ENCODE assay signal across 25 mouse cellular contexts in the genomic region with DNA sequence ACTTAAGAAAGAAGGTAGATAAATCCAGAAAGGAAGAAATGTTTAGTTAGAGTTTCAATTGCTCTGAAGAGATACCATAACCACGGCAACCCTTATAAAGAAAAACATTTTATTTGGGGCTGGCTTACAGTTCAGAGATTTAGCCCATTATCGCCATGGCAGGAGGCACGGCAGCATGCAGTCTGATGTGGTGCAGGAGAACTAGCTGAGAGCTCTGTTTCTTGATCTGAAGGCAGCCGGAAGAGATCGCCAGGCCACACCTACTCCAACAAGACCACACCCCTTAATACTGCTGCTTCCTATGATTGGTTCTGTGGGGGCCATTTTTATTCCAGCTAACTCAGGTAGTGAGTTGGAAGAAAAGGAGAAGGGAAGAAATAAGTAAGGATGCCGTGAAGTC. TPM values are rescaled to one million over a fixed set of nuclear protein-coding genes. Genes with fewer than 3 reads are reported as not detected.
DNase-seq lines count a peak whose midpoint lies in the region; ATAC-seq and TF ChIP-seq lines count a peak whose summit lies in the region.
"Had no signal": no experiment of that assay in that cellular context is flagged by ENCODE, and none has a peak within 500 bp of the region (broad histone marks: within the 10 kb centered on the region; RNA-seq: fewer than 3 reads in every experiment).

No protein-coding gene starts in this region.

- DNase-seq in intestine, embryonic 14.5 days (ENCODE audit: low spot score) = peak; percentile 36
- DNase-seq in R1 (ENCODE audit: low read depth, low spot score) = peak; percentile 89
- DNase-seq in yolk sac, embryonic 10.5 days (ENCODE audit: low spot score) = peak; percentile 53
- DNase-seq in layer of hippocampus, adult 11-12 months (ENCODE audit: low spot score) = no peak
- DNase-seq: adrenal gland, adult 8-10 months; adrenal gland, postnatal 36 days; cerebellum, adult 8-10 months; cerebellum, postnatal 14 days; embryo, embryonic 11 days; gastrocnemius, adult 2 months; gastrocnemius, postnatal 25 days; heart, postnatal 14 days had no signal

- no peak overlapping the region for H3K4me2 ChIP-seq in intestine, embryonic 14.5 days (ENCODE audit: low read length)
- no peak overlapping the region for H3K4me2 ChIP-seq in intestine, embryonic 15.5 days (replicated peaks)
- no peak overlapping the region for H3K4me2 ChIP-seq in hindbrain, embryonic 12.5 days (replicated peaks)
- H3K4me2 ChIP-seq: embryonic facial prominence, embryonic 15.5 days; heart, embryonic 11.5 days; heart, embryonic 15.5 days had no signal

- no peaks in the 10 kb centered on the region for H3K9me3 ChIP-seq in intestine, embryonic 14.5 days (ENCODE audit: control insufficient read depth, low read length)
- no peaks in the 10 kb centered on the region for H3K9me3 ChIP-seq in intestine, embryonic 15.5 days
- 0 out of 2 replicates have a peak, but pooled peaks cover 6% of the 10 kb centered on the region for H3K9me3 ChIP-seq in ES-Bruce4 (replicated peaks; ENCODE audit: control insufficient read depth, insufficient read depth, low read length, poor library complexity, severe bottlenecking)
- H3K9me3 ChIP-seq in hindbrain, embryonic 12.5 days (replicated peaks) = no peaks in the 10 kb centered on the region
- H3K9me3 ChIP-seq: forebrain, embryonic 10.5 days; heart, embryonic 15.5 days had no signal

- H3K36me3 ChIP-seq in intestine, embryonic 14.5 days (ENCODE audit: control insufficient read depth, insufficient read depth, low read length) = no peaks in the 10 kb centered on the region
- H3K36me3 ChIP-seq in intestine, embryonic 15.5 days = no peaks in the 10 kb centered on the region
- H3K36me3 ChIP-seq in ES-Bruce4 (ENCODE audit: control insufficient read depth, insufficient read depth, low read length, poor library complexity, severe bottlenecking) = no peaks in the 10 kb centered on the region
- H3K36me3 ChIP-seq in hindbrain, embryonic 12.5 days = no peaks in the 10 kb centered on the region
- H3K36me3 ChIP-seq: embryonic facial prominence, embryonic 15.5 days; forebrain, embryonic 10.5 days; heart, embryonic 15.5 days had no signal

- H3K4me1 ChIP-seq in intestine, embryonic 14.5 days (replicated peaks; ENCODE audit: control insufficient read depth, insufficient read depth, low read length) = no peaks in the 10 kb centered on the region
- H3K4me1 ChIP-seq in intestine, embryonic 15.5 days (replicated peaks) = peaks cover 10% of the 10 kb centered on the region; the same call in 1 of the 2 replicates
- no peaks in the 10 kb centered on the region for H3K4me1 ChIP-seq in ES-Bruce4 (ENCODE audit: control insufficient read depth, insufficient read depth, low read length)
- peaks cover 8% of the 10 kb centered on the region; the same call in 1 of the 2 replicates for H3K4me1 ChIP-seq in hindbrain, embryonic 12.5 days

- H3K9ac ChIP-seq in intestine, embryonic 14.5 days (ENCODE audit: low read length) = no peak overlapping the region
- H3K9ac ChIP-seq in intestine, embryonic 15.5 days = no peak overlapping the region
- no peak overlapping the region for H3K9ac ChIP-seq in ES-Bruce4 (ENCODE audit: low read depth, poor library complexity, severe bottlenecking)
- H3K9ac ChIP-seq in hindbrain, embryonic 12.5 days = no peak overlapping the region
- H3K9ac ChIP-seq: embryonic facial prominence, embryonic 15.5 days; heart, embryonic 15.5 days had no signal

- no peak overlapping the region for H3K27ac ChIP-seq in intestine, embryonic 14.5 days (ENCODE audit: low read depth)
- H3K27ac ChIP-seq in intestine, embryonic 15.5 days = no peak overlapping the region
- no peak overlapping the region for H3K27ac ChIP-seq in ES-Bruce4 (ENCODE audit: insufficient read depth, low read length)
- H3K27ac ChIP-seq in hindbrain, embryonic 12.5 days = no peak overlapping the region
- H3K27ac ChIP-seq: embryonic facial prominence, embryonic 15.5 days; forebrain, embryonic 10.5 days; gastrocnemius, adult 2 months; heart, embryonic 15.5 days had no signal

- 0 out of 2 replicates have a peak, but pooled peaks cover 10% of the 10 kb centered on the region for H3K27me3 ChIP-seq in intestine, embryonic 14.5 days (replicated peaks; ENCODE audit: control insufficient read depth, insufficient read depth, low read length)
- H3K27me3 ChIP-seq in intestine, embryonic 15.5 days (replicated peaks) = no peaks in the 10 kb centered on the region; the same call in 1 of the 2 replicates
- no peaks in the 10 kb centered on the region for H3K27me3 ChIP-seq in ES-Bruce4 (ENCODE audit: control insufficient read depth, insufficient read depth, low read length, poor library complexity, severe bottlenecking)
- peaks cover 7% of the 10 kb centered on the region; the same call in 1 of the 2 replicates for H3K27me3 ChIP-seq in hindbrain, embryonic 12.5 days
- H3K27me3 ChIP-seq: CH12.LX had no signal

- TF ChIP-seq EP300 in ES-Bruce4 (IDR thresholded peaks at IDR 0.05; ENCODE audit: insufficient read depth, low read depth, low read length) = no peak

- H3K4me3 ChIP-seq in intestine, embryonic 14.5 days (ENCODE audit: low read depth, low read length) = no peak overlapping the region
- H3K4me3 ChIP-seq in intestine, embryonic 15.5 days (replicated peaks) = no peak overlapping the region
- H3K4me3 ChIP-seq in ES-Bruce4 (ENCODE audit: low read depth, low read length) = peak overlapping the region; percentile 54
- H3K4me3 ChIP-seq in hindbrain, embryonic 12.5 days = no peak overlapping the region
- H3K4me3 ChIP-seq: embryonic facial prominence, embryonic 15.5 days; erythroblast, embryonic 14.5 days; forebrain, embryonic 10.5 days; gastrocnemius, adult 2 months; heart, embryonic 15.5 days had no signal

- ATAC-seq in intestine, embryonic 14.5 days (replicated peaks; ENCODE audit: low FRiP score, low TSS enrichment, low read depth) = no peak
- ATAC-seq in intestine, embryonic 15.5 days = no peak
- ATAC-seq in hindbrain, embryonic 12.5 days (ENCODE audit: low FRiP score) = no peak
- ATAC-seq: forebrain, embryonic 14.5 days; hindbrain, embryonic 16.5 days; inflammation-experienced regulatory T-cells, adult 6 months; Patski had no signal

- WGBS in intestine, embryonic 14.5 days = 78% methylated on average over 6 of the region's 6 CpGs
- WGBS in intestine, embryonic 15.5 days = 77% methylated on average over 6 of the region's 6 CpGs
- 90% methylated on average over 6 of the region's 6 CpGs for WGBS in hindbrain, embryonic 12.5 days

- TF ChIP-seq CTCF in ES-Bruce4 (IDR thresholded peaks at IDR 0.05; ENCODE audit: low read depth, low read length) = no peak

- peak; percentile 81 for TF ChIP-seq POLR2A in ES-Bruce4 (IDR thresholded peaks at IDR 0.05; ENCODE audit: insufficient read depth, low read length)

RNA-seq across cellular contexts. Expression of gene Grid1, which starts 45.7 kb away (rescaled TPM):
- 0.34 and 0.49 TPM in 2 replicates for polyA plus RNA-seq in intestine, embryonic 14.5 days (2014; fragmentation: Nextera tagmentation; extraction: Ambion mirVana)
- polyA plus RNA-seq in intestine, embryonic 15.5 days (2015; fragmentation: Nextera tagmentation; extraction: Ambion mirVana) = 0.33 and 0.41 TPM in 2 replicates
- polyA plus RNA-seq in ES-Bruce4 (2011; ENCODE audit: insufficient read depth, insufficient read length, low read depth, missing spikeins) = 0.24 and 1.3 TPM in 2 replicates
- polyA plus RNA-seq in hindbrain, embryonic 12.5 days (2016; fragmentation: Nextera tagmentation; extraction: Ambion mirVana) = 1.8 and 2.8 TPM in 2 replicates
- polyA plus RNA-seq: erythroblast, embryonic 14.5 days; inflammation-experienced regulatory T-cells, adult 6 months; Patski had no signal
